Mouse (Mus musculus): ENCODE measurements around the gene Trpm3. TPM values are rescaled to one million over a fixed set of nuclear protein-coding genes. Genes with fewer than 3 reads are reported as not detected.

Gene Trpm3
- polyA plus RNA-seq, 1 experiment from 2014 or later: 0.51 TPM

- Histone ChIP-seq H3K4me3 (ENCODE audit: low read depth, low read length) (no peak overlapping the region), H3K4me1 (ENCODE audit: insufficient read depth, low read depth, low read length) (no peaks in the 10 kb centered on the region), H3K36me3 (ENCODE audit: insufficient read depth, low read length) (no peaks in the 10 kb centered on the region), H3K9ac (replicated peaks; ENCODE audit: low read depth) (no peak overlapping the region), H3K27me3 (replicated peaks; ENCODE audit: insufficient read depth, low read length) (no peaks in the 10 kb centered on the region), H3K4me2 (replicated peaks; ENCODE audit: low read depth, low read length) (no peak overlapping the region), H3K27ac (ENCODE audit: low read length) (no peak overlapping the region), H3K9me3 (ENCODE audit: low read length) (no peaks in the 10 kb centered on the region)
- ATAC-seq (no peak), DNase-seq (ENCODE audit: low spot score) (peak; percentile 4)
- TF ChIP-seq CTCF (IDR thresholded peaks at IDR 0.05) (no peak), EP300 (IDR thresholded peaks at IDR 0.05) (no peak)
- WGBS: 38% methylated on average over 17 of the region's 17 CpGs
These were observed 164.4 kb downstream of the Trpm3 start for GRCm38 (mm10) chr19:22303021-22303951.

GRCm38 (mm10) chr19:22303952-22304655 is 165.3 kb downstream of the Trpm3 start:
- no peak overlapping the region for H3K27ac ChIP-seq (ENCODE audit: low read length)
- WGBS: 4% methylated on average over 16 of the region's 18 CpGs
- TF ChIP-seq CTCF (IDR thresholded peaks at IDR 0.05) (peak; percentile 70), EP300 (IDR thresholded peaks at IDR 0.05) (no peak)
- H3K4me2 ChIP-seq (replicated peaks; ENCODE audit: low read depth, low read length): peak overlapping the region; percentile 43
- ATAC-seq (peak; percentile 71), DNase-seq (ENCODE audit: low spot score) (peak; percentile 77)
- no peaks in the 10 kb centered on the region for H3K9me3 ChIP-seq (ENCODE audit: low read length)
- no peak overlapping the region for H3K9ac ChIP-seq (replicated peaks; ENCODE audit: low read depth)
- H3K4me1 ChIP-seq (ENCODE audit: insufficient read depth, low read depth, low read length): no peaks in the 10 kb centered on the region
- no peaks in the 10 kb centered on the region for H3K27me3 ChIP-seq (replicated peaks; ENCODE audit: insufficient read depth, low read length)
- no peaks in the 10 kb centered on the region for H3K36me3 ChIP-seq (ENCODE audit: insufficient read depth, low read length)
- no peak overlapping the region; the same call in 1 of the 2 replicates for H3K4me3 ChIP-seq (ENCODE audit: low read depth, low read length)

GRCm38 (mm10) chr19:22308081-22308480 is 169.2 kb downstream of the Trpm3 start:
- 83% methylated on average over 2 of the region's 2 CpGs for WGBS
- Histone ChIP-seq H3K27ac (ENCODE audit: low read length) (no peak overlapping the region), H3K4me1 (ENCODE audit: insufficient read depth, low read depth, low read length) (no peaks in the 10 kb centered on the region), H3K4me3 (ENCODE audit: low read depth, low read length) (no peak overlapping the region), H3K36me3 (ENCODE audit: insufficient read depth, low read length) (no peaks in the 10 kb centered on the region), H3K27me3 (replicated peaks; ENCODE audit: insufficient read depth, low read length) (no peaks in the 10 kb centered on the region), H3K9me3 (ENCODE audit: low read length) (no peaks in the 10 kb centered on the region), H3K9ac (replicated peaks; ENCODE audit: low read depth) (no peak overlapping the region), H3K4me2 (replicated peaks; ENCODE audit: low read depth, low read length) (no peak overlapping the region)
- no peak for TF ChIP-seq CTCF (IDR thresholded peaks at IDR 0.05)
- no peak for TF ChIP-seq EP300 (IDR thresholded peaks at IDR 0.05)
- DNase-seq (ENCODE audit: low spot score) (no peak), ATAC-seq (no peak)

GRCm38 (mm10) chr19:22317306-22317705 is 178.5 kb downstream of the Trpm3 start:
- H3K9me3 ChIP-seq (ENCODE audit: low read length): no peaks in the 10 kb centered on the region
- no peaks in the 10 kb centered on the region for H3K36me3 ChIP-seq (ENCODE audit: insufficient read depth, low read length)
- H3K4me2 ChIP-seq (replicated peaks; ENCODE audit: low read depth, low read length): no peak overlapping the region
- WGBS: 89% methylated on average over 4 of the region's 4 CpGs
- ATAC-seq (no peak), DNase-seq (ENCODE audit: low spot score) (no peak)
- no peak for TF ChIP-seq EP300 (IDR thresholded peaks at IDR 0.05)
- no peak for TF ChIP-seq CTCF (IDR thresholded peaks at IDR 0.05)
- H3K27me3 ChIP-seq (replicated peaks; ENCODE audit: insufficient read depth, low read length): no peaks in the 10 kb centered on the region
- no peak overlapping the region for H3K27ac ChIP-seq (ENCODE audit: low read length)
- no peak overlapping the region for H3K4me3 ChIP-seq (ENCODE audit: low read depth, low read length)
- no peaks in the 10 kb centered on the region for H3K4me1 ChIP-seq (ENCODE audit: insufficient read depth, low read depth, low read length)
- no peak overlapping the region for H3K9ac ChIP-seq (replicated peaks; ENCODE audit: low read depth)

- WGBS: 43% methylated on average over 2 of the region's 2 CpGs
- no peak for DNase-seq (ENCODE audit: low spot score)
- TF ChIP-seq EP300 (IDR thresholded peaks at IDR 0.05) (no peak), CTCF (IDR thresholded peaks at IDR 0.05) (no peak)
These were observed 188.0 kb downstream of the Trpm3 start for GRCm38 (mm10) chr19:22326813-22327212.

GRCm38 (mm10) chr19:22327226-22327625 is 188.4 kb downstream of the Trpm3 start:
- Histone ChIP-seq H3K4me2 (replicated peaks; ENCODE audit: low read depth, low read length) (no peak overlapping the region), H3K27ac (ENCODE audit: low read length) (no peak overlapping the region), H3K9ac (replicated peaks; ENCODE audit: low read depth) (no peak overlapping the region), H3K9me3 (ENCODE audit: low read length) (no peaks in the 10 kb centered on the region), H3K4me1 (ENCODE audit: insufficient read depth, low read depth, low read length) (no peaks in the 10 kb centered on the region), H3K27me3 (replicated peaks; ENCODE audit: insufficient read depth, low read length) (no peaks in the 10 kb centered on the region), H3K4me3 (ENCODE audit: low read depth, low read length) (no peak overlapping the region), H3K36me3 (ENCODE audit: insufficient read depth, low read length) (no peaks in the 10 kb centered on the region)
- 48% methylated on average over 5 of the region's 5 CpGs for WGBS
- ATAC-seq: no peak
- TF ChIP-seq CTCF (IDR thresholded peaks at IDR 0.05) (no peak), EP300 (IDR thresholded peaks at IDR 0.05) (no peak)
- no peak for DNase-seq (ENCODE audit: low spot score)

More at GRCm38 (mm10) chr19:22326813-22327212, 188.0 kb downstream of the Trpm3 start:
- Histone ChIP-seq H3K27me3 (replicated peaks; ENCODE audit: insufficient read depth, low read length) (no peaks in the 10 kb centered on the region), H3K4me1 (ENCODE audit: insufficient read depth, low read depth, low read length) (no peaks in the 10 kb centered on the region), H3K36me3 (ENCODE audit: insufficient read depth, low read length) (no peaks in the 10 kb centered on the region), H3K27ac (ENCODE audit: low read length) (no peak overlapping the region), H3K4me3 (ENCODE audit: low read depth, low read length) (no peak overlapping the region), H3K9ac (replicated peaks; ENCODE audit: low read depth) (no peak overlapping the region), H3K9me3 (ENCODE audit: low read length) (no peaks in the 10 kb centered on the region), H3K4me2 (replicated peaks; ENCODE audit: low read depth, low read length) (no peak overlapping the region)
- ATAC-seq: no peak

Data from lung, postnatal 0 days (tissue).